Mouse (Mus musculus): Measurements from ENCODE around the gene Gm10320.

- TF ChIP-seq CTCF (IDR thresholded peaks at IDR 0.05; ENCODE audit: low read depth, low read length) = no peak
- no peak for TF ChIP-seq GATA1 (IDR thresholded peaks at IDR 0.05; ENCODE audit: borderline replicate concordance, low read length)
- no peak for TF ChIP-seq GATA2 (IDR thresholded peaks at IDR 0.05; ENCODE audit: borderline replicate concordance, low read depth, low read length)
Measured at GRCm38 (mm10) chr13:98486726-98487125, 5.1 kb downstream of the Gm10320 start.
